Mouse (Mus musculus) limb, embryonic 14.5 days (tissue): ENCODE results near the gene Exosc6. TPM values are rescaled to one million over a fixed set of nuclear protein-coding genes. Genes with fewer than 3 reads are reported as not detected.
A peak's percentile ranks its signal among the peaks of the same experiment; 100 is the strongest.
"Not testable (repeated sequence)": the region's sequence is repeated elsewhere in the genome, so short reads cannot be mapped to it uniquely, and the experiment has no call there.

ENCODE experiments used
- ATAC-seq: fragments of 200-750 bp; cut with Nextera tagmentation; 2 replicates; pipeline ENCODE4 v1.8.0; 2017; ENCODE audit warnings: low read depth, moderate number of reproducible peaks, moderate TSS enrichment; ENCODE audit not compliant: low FRiP score
- DNase-seq: peaks from one replicate; pipeline ENCODE4 v3.0.0-alpha.2; 2015; ENCODE audit warnings: low spot score
- H3K27ac ChIP-seq: fragments of 300-500 bp; sonication (generic); replicated peaks from 2 replicates; pipeline ENCODE4 v1.5.1; 2014; ENCODE audit warnings: low read depth, mild to moderate bottlenecking, low read length, moderate library complexity, mixed read lengths
- H3K27me3 ChIP-seq: fragments of 300-500 bp; sonication (generic); 2 replicates; pipeline ENCODE4 v1.6.1; 2014; ENCODE audit warnings: low read length, mixed read lengths; ENCODE audit not compliant: control insufficient read depth, insufficient read depth
- H3K36me3 ChIP-seq: fragments of 300-500 bp; sonication (generic); 2 replicates; pipeline ENCODE4 v1.6.1; 2014; ENCODE audit warnings: mild to moderate bottlenecking, low read length, moderate library complexity, mixed read lengths; ENCODE audit not compliant: control insufficient read depth, insufficient read depth
- H3K4me1 ChIP-seq: fragments of 300-500 bp; sonication (generic); 2 replicates; pipeline ENCODE4 v1.6.1; 2014; ENCODE audit warnings: antibody characterized with exemption, low read length, mixed read lengths; ENCODE audit not compliant: control insufficient read depth, insufficient read depth
- H3K4me2 ChIP-seq: fragments of 300-500 bp; sonication (generic); replicated peaks from 2 replicates; pipeline ENCODE4 v1.6.1; 2014; ENCODE audit warnings: low read depth, mild to moderate bottlenecking, low read length, moderate library complexity; ENCODE audit not compliant: severe bottlenecking
- H3K4me3 ChIP-seq: fragments of 300-500 bp; sonication (generic); replicated peaks from 2 replicates; pipeline ENCODE4 v1.5.1; 2014; ENCODE audit warnings: low read length
- H3K9ac ChIP-seq: fragments of 300-500 bp; sonication (generic); 2 replicates; pipeline ENCODE4 v1.6.1; 2014; ENCODE audit warnings: mild to moderate bottlenecking, low read depth, low read length, moderate library complexity; ENCODE audit not compliant: severe bottlenecking
- H3K9me3 ChIP-seq: fragments of 300-500 bp; sonication (generic); 2 replicates; pipeline ENCODE4 v1.6.1; 2016; ENCODE audit warnings: low read length; ENCODE audit not compliant: control insufficient read depth
- POLR2A ChIP-seq: fragments of 200-500 bp; IDR thresholded peaks from 2 replicates; pipeline ENCODE4 v1.8.0; 2012; ENCODE audit warnings: inconsistent platforms, mild to moderate bottlenecking, moderate library complexity, borderline replicate concordance; ENCODE audit not compliant: insufficient read depth, insufficient read length; ENCODE audit errors: extremely low read depth
- WGBS: fragments of 180-500 bp; shearing (Covaris S2); extraction: QIAGEN DNeasy Blood & Tissue Kit; methylation state at CpG from one replicate; pipeline ENCODE4 v1.1.7; 2014; 5-methylcytosine and 5-hydroxymethylcytosine counted together
- microRNA-seq: library from miRNA; unstranded; fragments of <30 nt; microRNA quantifications from one replicate; pipeline ENCODE4, GENCODE M21; 2016
- polyA plus RNA-seq, 2 experiments: library from polyadenylated mRNA; depleted of rRNA in 1 of 2; stranded (reverse) in 1 of 2; unstranded in 1 of 2; fragments of >200 nt; fragmentation: Nextera tagmentation in 1 of 2; extraction: Ambion mirVana in 1 of 2; gene quantifications; 2 replicates each; pipeline versions ENCODE4 v1.2.1 to v1.2.3; 2012 to 2014

Gene Exosc6
- polyA plus RNA-seq, 2 experiments = 8.8 to 18.3 TPM

DNA sequence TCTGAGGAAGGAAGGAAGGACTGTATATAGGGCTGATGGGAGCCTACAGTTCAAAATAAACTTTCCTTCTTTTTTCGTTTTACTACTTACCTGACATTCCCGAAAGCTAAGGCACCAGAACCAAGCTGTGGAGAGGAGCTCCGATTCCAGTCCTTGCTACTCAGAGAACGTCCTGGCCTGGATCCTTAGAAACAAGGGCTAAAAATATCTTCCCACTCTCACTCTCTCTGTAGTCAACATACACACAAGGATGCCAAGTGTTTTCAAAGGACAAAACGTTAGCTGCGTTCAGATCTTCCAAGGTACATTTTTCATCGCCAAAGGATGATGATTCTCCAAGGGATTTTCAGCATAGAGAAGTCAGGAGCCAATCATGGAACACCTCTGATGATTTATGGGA, 35.6 kb downstream of the Exosc6 start:
- Histone ChIP-seq H3K27ac (no peak overlapping the region), H3K4me3 (no peak overlapping the region), H3K27me3 (no peaks in the 10 kb centered on the region), H3K9ac (no peak overlapping the region), H3K9me3 (no peaks in the 10 kb centered on the region), H3K4me2 (no peak overlapping the region), H3K36me3 (no peaks in the 10 kb centered on the region), H3K4me1 (no peaks in the 10 kb centered on the region; the same call in 1 of the 2 replicates)
- no peak for TF ChIP-seq POLR2A
- no peak for DNase-seq
- ATAC-seq = no peak
- WGBS = 84% methylated on average over 7 of the region's 7 CpGs

DNA sequence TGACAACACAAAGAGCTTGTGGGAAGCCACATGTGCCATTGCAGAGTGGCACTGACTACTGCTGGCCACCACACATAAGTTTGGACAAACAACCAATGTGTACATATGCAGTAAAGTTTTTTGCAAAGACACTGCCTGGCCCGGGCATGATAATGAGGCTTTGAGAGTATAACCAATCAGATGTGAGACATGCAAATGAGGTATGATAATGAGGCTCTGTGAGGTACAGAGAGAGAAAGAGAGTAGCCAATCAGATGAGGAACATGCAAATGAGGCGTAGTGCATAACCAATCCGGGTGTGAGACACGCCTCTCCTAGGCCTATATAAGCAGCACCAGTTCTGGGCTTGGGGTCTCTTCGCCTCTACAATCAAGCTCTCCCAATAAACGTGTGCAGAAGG, 36.2 kb downstream of the Exosc6 start, which contains the start of gene Clec18a:
TSS of gene Clec18a (minus strand) at position 101 of the 400 bp plus-strand sequence.
- DNase-seq, H3K27ac ChIP-seq, H3K4me1 ChIP-seq, H3K9ac ChIP-seq, H3K9me3 ChIP-seq, H3K4me2 ChIP-seq, ATAC-seq, H3K4me3 ChIP-seq, H3K27me3 ChIP-seq, H3K36me3 ChIP-seq: not testable (repeated sequence)
- 80% methylated on average over 4 of the region's 6 CpGs for WGBS

DNA sequence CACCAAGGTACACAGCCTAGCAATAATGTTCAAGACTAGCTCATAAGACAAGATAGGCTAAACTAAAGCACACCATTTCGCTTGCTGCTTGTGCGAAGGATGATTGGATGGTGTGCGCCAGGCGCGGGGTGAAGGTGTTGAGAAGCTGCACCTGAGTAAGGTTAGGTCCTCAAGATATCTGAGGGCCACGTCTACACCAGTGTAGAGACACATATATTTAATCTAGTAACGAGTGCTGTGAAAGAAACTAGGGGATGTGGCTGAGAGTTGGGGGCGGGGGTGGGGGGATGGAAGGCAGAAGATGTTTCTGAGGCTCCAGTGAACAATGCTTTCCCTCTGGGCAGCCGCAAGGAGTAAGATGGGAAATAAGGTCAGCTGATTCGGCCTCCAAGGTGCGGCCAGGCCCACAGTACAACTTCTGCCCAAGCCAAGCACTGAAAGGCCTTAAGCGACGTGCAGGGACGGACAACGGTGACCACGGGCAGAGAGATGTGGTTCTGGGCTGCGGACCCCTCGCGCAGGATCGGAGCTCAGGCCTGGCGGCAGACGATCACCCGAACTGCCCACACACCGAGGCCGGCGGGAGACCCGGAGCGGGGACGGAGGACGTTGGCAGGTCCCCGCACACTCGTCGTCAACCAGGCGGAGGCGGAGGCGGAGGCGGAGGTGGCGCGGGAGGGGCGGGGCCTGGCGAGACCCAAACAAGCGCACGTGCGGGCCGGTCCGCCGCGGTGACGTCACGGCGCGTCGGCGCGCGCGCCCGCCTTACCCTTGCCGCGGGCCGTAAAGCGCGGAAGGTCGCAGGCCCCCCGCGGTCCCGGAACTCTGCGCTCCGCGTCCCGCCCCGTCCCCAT, 38.0 kb downstream of the Exosc6 start, which contains the start of gene Pdpr:
TSS of gene Pdpr (plus strand) at position 766 of the 854 bp plus-strand sequence.
- no peak within 1 kb of the TSS for H3K27ac ChIP-seq
- H3K4me1 ChIP-seq = no peaks in the 10 kb centered on the region; the same call in 1 of the 2 replicates
- H3K9me3 ChIP-seq = no peaks in the 10 kb centered on the region
- peak within 1 kb of the TSS; percentile 66 for H3K9ac ChIP-seq
- H3K4me3 ChIP-seq = peak within 1 kb of the TSS; percentile 55
- no peaks in the 10 kb centered on the region for H3K36me3 ChIP-seq
- H3K27me3 ChIP-seq = no peaks in the 10 kb centered on the region
- peak; percentile 96 for ATAC-seq
- TF ChIP-seq POLR2A = no peak
- peak; percentile 82 for DNase-seq
- H3K4me2 ChIP-seq = peak within 1 kb of the TSS; percentile 73
- WGBS = 11% methylated on average over 31 of the region's 72 CpGs

DNA sequence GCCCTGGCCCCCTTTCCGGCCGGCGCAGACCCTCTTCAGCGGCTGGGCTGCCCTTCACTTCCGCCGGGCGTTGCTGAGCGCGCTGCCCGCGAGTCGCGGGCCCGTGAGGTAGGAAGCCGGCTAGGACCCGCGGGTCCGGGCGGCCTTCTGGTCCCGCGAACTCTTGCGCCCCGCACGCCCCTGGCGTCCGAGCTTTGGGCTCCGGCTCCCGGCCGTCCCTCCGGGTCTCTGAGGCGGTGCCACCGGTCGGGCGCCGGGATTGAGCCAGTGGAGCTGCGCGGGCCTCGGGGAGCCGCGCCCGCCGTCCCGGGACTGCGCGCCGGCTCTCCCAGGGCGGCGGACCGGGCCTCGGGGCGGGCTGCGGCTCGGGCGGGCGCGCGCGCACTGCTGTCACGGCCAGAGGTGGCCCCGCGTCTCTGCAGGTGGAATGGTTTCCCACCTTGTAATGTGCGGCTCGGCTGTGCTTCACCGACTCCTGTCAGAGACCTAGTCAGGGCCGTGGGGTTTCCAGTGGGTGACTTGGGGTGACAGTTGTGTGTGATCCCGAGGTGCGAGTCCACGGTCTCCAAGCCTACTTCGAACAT, 38.7 kb downstream of the Exosc6 start:
- ATAC-seq = peak; percentile 48; the same call in 1 of the 2 replicates
- Histone ChIP-seq H3K9ac (peak overlapping the region; percentile 66), H3K4me2 (peak overlapping the region; percentile 73), H3K4me3 (peak overlapping the region; percentile 55)
- WGBS = 4% methylated on average over 10 of the region's 69 CpGs
- H3K27me3 ChIP-seq, DNase-seq, H3K27ac ChIP-seq, H3K36me3 ChIP-seq, H3K9me3 ChIP-seq, H3K4me1 ChIP-seq: not testable (repeated sequence)

Small RNAs within 50 kb of the gene (microRNA-seq; reads per million reads assigned to microRNA genes)
- gene Gm24103 (not detected), gene Mir3473d (not detected)

Other genes with a start within 250 kb of the Exosc6 start
- 41.2 and 44.5 TPM in 2 replicates for gene Cog4, start 209.7 kb upstream of the Exosc6 start, polyA plus RNA-seq (2012; rRNA removed)
- gene Cog4, start 209.7 kb upstream of the Exosc6 start, polyA plus RNA-seq (2014; fragmentation: Nextera tagmentation; extraction: Ambion mirVana) = 65.5 and 75.4 TPM in 2 replicates
- 92.7 and 96.2 TPM in 2 replicates for gene Sf3b3, start 209.6 kb upstream of the Exosc6 start, polyA plus RNA-seq (2012; rRNA removed)
- gene Sf3b3, start 209.6 kb upstream of the Exosc6 start, polyA plus RNA-seq (2014; fragmentation: Nextera tagmentation; extraction: Ambion mirVana) = 132 and 150 TPM in 2 replicates
- 16.2 and 22.4 TPM in 2 replicates for gene Fuk, start 153.9 kb upstream of the Exosc6 start, polyA plus RNA-seq (2012; rRNA removed)
- gene Fuk, start 153.9 kb upstream of the Exosc6 start, polyA plus RNA-seq (2014; fragmentation: Nextera tagmentation; extraction: Ambion mirVana) = 10.4 and 10.6 TPM in 2 replicates
- gene St3gal2, start 136.4 kb upstream of the Exosc6 start, polyA plus RNA-seq (2012; rRNA removed) = 29.9 and 39.7 TPM in 2 replicates
- gene St3gal2, start 136.4 kb upstream of the Exosc6 start, polyA plus RNA-seq (2014; fragmentation: Nextera tagmentation; extraction: Ambion mirVana) = 19.2 and 21.5 TPM in 2 replicates
- 55.6 and 57.8 TPM in 2 replicates for gene Ddx19a, start 58.5 kb upstream of the Exosc6 start, polyA plus RNA-seq (2012; rRNA removed)
- 18.0 and 19.5 TPM in 2 replicates for gene Ddx19a, start 58.5 kb upstream of the Exosc6 start, polyA plus RNA-seq (2014; fragmentation: Nextera tagmentation; extraction: Ambion mirVana)
- gene Ddx19b, start 24.6 kb upstream of the Exosc6 start, polyA plus RNA-seq (2012; rRNA removed) = 5.8 and 5.9 TPM in 2 replicates
- gene Ddx19b, start 24.6 kb upstream of the Exosc6 start, polyA plus RNA-seq (2014; fragmentation: Nextera tagmentation; extraction: Ambion mirVana) = 4.0 and 5.5 TPM in 2 replicates
- gene Aars, start 23.2 kb upstream of the Exosc6 start, polyA plus RNA-seq (2012; rRNA removed) = 41.7 and 46.9 TPM in 2 replicates
- 50.5 and 52.1 TPM in 2 replicates for gene Aars, start 23.2 kb upstream of the Exosc6 start, polyA plus RNA-seq (2014; fragmentation: Nextera tagmentation; extraction: Ambion mirVana)
- 0.04 and 0.06 TPM in 2 replicates for gene Clec18a, start 36.1 kb downstream of the Exosc6 start, polyA plus RNA-seq (2012; rRNA removed)
- gene Clec18a, start 36.1 kb downstream of the Exosc6 start, polyA plus RNA-seq (2014; fragmentation: Nextera tagmentation; extraction: Ambion mirVana) = not detected in 2 replicates
- 10.3 and 11.0 TPM in 2 replicates for gene Pdpr, start 38.3 kb downstream of the Exosc6 start, polyA plus RNA-seq (2012; rRNA removed)
- gene Pdpr, start 38.3 kb downstream of the Exosc6 start, polyA plus RNA-seq (2014; fragmentation: Nextera tagmentation; extraction: Ambion mirVana) = 7.8 TPM in 2 replicates
- 59.9 and 66.8 TPM in 2 replicates for gene Glg1, start 202.9 kb downstream of the Exosc6 start, polyA plus RNA-seq (2012; rRNA removed)
- 106 and 115 TPM in 2 replicates for gene Glg1, start 202.9 kb downstream of the Exosc6 start, polyA plus RNA-seq (2014; fragmentation: Nextera tagmentation; extraction: Ambion mirVana)
- 27.6 and 28.3 TPM in 2 replicates for gene Rfwd3, start 243.9 kb downstream of the Exosc6 start, polyA plus RNA-seq (2012; rRNA removed)
- 39.7 and 44.3 TPM in 2 replicates for gene Rfwd3, start 243.9 kb downstream of the Exosc6 start, polyA plus RNA-seq (2014; fragmentation: Nextera tagmentation; extraction: Ambion mirVana)